Mouse (Mus musculus): ENCODE data around the gene Tex37.
A peak's percentile ranks its signal among the peaks of the same experiment; 100 is the strongest.

Tex37 gene

GRCm38 (mm10) chr6:70887993-70888392 is 30.7 kb downstream of the Tex37 start:
- no peak for DNase-seq (ENCODE audit: low spot score in 2 of 2)

- DNase-seq (ENCODE audit: low spot score in 2 of 2) = peak; percentile 75 to 80
Measured at GRCm38 (mm10) chr6:70880714-70881304, 37.9 kb downstream of the Tex37 start.

GRCm38 (mm10) chr6:70875017-70875416 is 43.7 kb downstream of the Tex37 start:
- DNase-seq (ENCODE audit: low spot score in 2 of 2) = no peak

GRCm38 (mm10) chr6:70874035-70874775 is 44.5 kb downstream of the Tex37 start:
- peak in 1 of 2 experiments; percentile 49 for DNase-seq (ENCODE audit: low spot score in 2 of 2)

GRCm38 (mm10) chr6:70872570-70872969 is 46.2 kb downstream of the Tex37 start:
- no peak for DNase-seq (ENCODE audit: low spot score in 2 of 2)

GRCm38 (mm10) chr6:70872128-70872527 is 46.6 kb downstream of the Tex37 start:
- no peak for DNase-seq (ENCODE audit: low spot score in 2 of 2)

GRCm38 (mm10) chr6:70871511-70871980 is 47.2 kb downstream of the Tex37 start:
- peak in 1 of 2 experiments; percentile 26 for DNase-seq (ENCODE audit: low spot score in 2 of 2)

- DNase-seq (ENCODE audit: low spot score in 2 of 2) = no peak
Measured at GRCm38 (mm10) chr6:70867297-70867696, 51.4 kb downstream of the Tex37 start.

- DNase-seq (ENCODE audit: low spot score in 2 of 2) = no peak
Measured at GRCm38 (mm10) chr6:70866761-70867160, 52.0 kb downstream of the Tex37 start.

GRCm38 (mm10) chr6:70864285-70864684 is 54.4 kb downstream of the Tex37 start:
- DNase-seq (ENCODE audit: low spot score in 2 of 2) = peak in 1 of 2 experiments; percentile 24
